Mouse (Mus musculus) forebrain, embryonic 16.5 days (tissue): Measurements from ENCODE around the gene Eda2r. TPM values are rescaled to one million over a fixed set of nuclear protein-coding genes. Genes with fewer than 3 reads are reported as not detected.
A peak's percentile ranks its signal among the peaks of the same experiment; 100 is the strongest.

Experiments
- ATAC-seq: fragments of 200-750 bp; cut with Nextera tagmentation; 2 replicates; pipeline ENCODE4 v1.8.0; 2017; ENCODE audit warnings: mild to moderate bottlenecking, moderate library complexity
- H3K27ac ChIP-seq: fragments of 300-500 bp; sonication (generic); 2 replicates; pipeline ENCODE4 v1.5.1; 2014; ENCODE audit warnings: low read length, control low read depth
- H3K27me3 ChIP-seq: fragments of 300-500 bp; sonication (generic); replicated peaks from 2 replicates; pipeline ENCODE4 v1.6.1; 2014; ENCODE audit warnings: low read length; ENCODE audit not compliant: control insufficient read depth, insufficient read depth
- H3K36me3 ChIP-seq: fragments of 300-500 bp; sonication (generic); 2 replicates; pipeline ENCODE4 v1.6.1; 2014; ENCODE audit not compliant: control insufficient read depth, insufficient read depth
- H3K4me1 ChIP-seq: fragments of 300-500 bp; sonication (generic); replicated peaks from 2 replicates; pipeline ENCODE4 v1.6.1; 2014; ENCODE audit warnings: low read length; ENCODE audit not compliant: control insufficient read depth, insufficient read depth
- H3K4me2 ChIP-seq: fragments of 300-500 bp; sonication (generic); 2 replicates; pipeline ENCODE4 v1.6.1; 2014; ENCODE audit warnings: mild to moderate bottlenecking, low read length, control low read depth
- H3K4me3 ChIP-seq: fragments of 300-500 bp; sonication (generic); replicated peaks from 2 replicates; pipeline ENCODE4 v1.5.1; 2014; ENCODE audit warnings: mild to moderate bottlenecking, low read length, control low read depth
- H3K9ac ChIP-seq: fragments of 300-500 bp; sonication (generic); replicated peaks from 2 replicates; pipeline ENCODE4 v1.6.1; 2014; ENCODE audit warnings: low read depth, low read length, control low read depth
- H3K9me3 ChIP-seq: fragments of 300-500 bp; sonication (generic); 2 replicates; pipeline ENCODE4 v1.6.1; 2016; ENCODE audit warnings: low read length; ENCODE audit not compliant: control insufficient read depth
- WGBS: fragments of 180-500 bp; shearing (Covaris S2); extraction: QIAGEN DNeasy Blood & Tissue Kit; methylation state at CpG from one replicate; pipeline ENCODE4 v1.1.7; 2014; 5-methylcytosine and 5-hydroxymethylcytosine counted together
- polyA plus RNA-seq: library from polyadenylated mRNA; unstranded; fragments of >200 nt; fragmentation: Nextera tagmentation; extraction: Ambion mirVana; gene quantifications from 2 replicates; pipeline ENCODE4 v1.2.1, GENCODE M21; 2015

Gene Eda2r
- 1.2 and 1.6 TPM in 2 replicates for polyA plus RNA-seq

GRCm38 (mm10) chrX:97377065-97377421 is at the start of gene Eda2r:
Gene Eda2r (minus strand): TSS chrX:97377216.
- Histone ChIP-seq H3K4me1 (no peaks in the 10 kb centered on the region; the same call in 1 of the 2 replicates), H3K9ac (no peak within 1 kb of the TSS), H3K27me3 (no peaks in the 10 kb centered on the region), H3K36me3 (no peaks in the 10 kb centered on the region), H3K4me2 (peak within 1 kb of the TSS; percentile 35), H3K4me3 (peak within 1 kb of the TSS; percentile 22), H3K9me3 (no peaks in the 10 kb centered on the region), H3K27ac (no peak within 1 kb of the TSS)
- 10% methylated on average over 8 of the region's 8 CpGs for whole genome bisulfite sequencing
- ATAC-seq: peak; percentile 95

- H3K9me3 ChIP-seq: no peaks in the 10 kb centered on the region
- WGBS: 88% methylated on average over 2 of the region's 2 CpGs
- no peak overlapping the region for H3K27ac ChIP-seq
- no peak overlapping the region for H3K9ac ChIP-seq
- no peaks in the 10 kb centered on the region for H3K4me1 ChIP-seq
- no peak for ATAC-seq
- H3K4me2 ChIP-seq: no peak overlapping the region
- no peaks in the 10 kb centered on the region for H3K27me3 ChIP-seq
- H3K4me3 ChIP-seq: no peak overlapping the region
- H3K36me3 ChIP-seq: no peaks in the 10 kb centered on the region
These were observed 20.9 kb upstream of the Eda2r start for GRCm38 (mm10) chrX:97397872-97398271.

- H3K27me3 ChIP-seq: no peaks in the 10 kb centered on the region
- no peak overlapping the region for H3K27ac ChIP-seq
- no peaks in the 10 kb centered on the region for H3K36me3 ChIP-seq
- no peak overlapping the region for H3K9ac ChIP-seq
- 59% methylated on average over 1 of the region's 1 CpGs for WGBS
- H3K9me3 ChIP-seq: no peaks in the 10 kb centered on the region
- H3K4me3 ChIP-seq: no peak overlapping the region
- H3K4me1 ChIP-seq: no peaks in the 10 kb centered on the region; the same call in 1 of the 2 replicates
- no peak for ATAC-seq
- H3K4me2 ChIP-seq: no peak overlapping the region
These were observed 1.1 kb upstream of the Eda2r start for GRCm38 (mm10) chrX:97378076-97378475.

DNA sequence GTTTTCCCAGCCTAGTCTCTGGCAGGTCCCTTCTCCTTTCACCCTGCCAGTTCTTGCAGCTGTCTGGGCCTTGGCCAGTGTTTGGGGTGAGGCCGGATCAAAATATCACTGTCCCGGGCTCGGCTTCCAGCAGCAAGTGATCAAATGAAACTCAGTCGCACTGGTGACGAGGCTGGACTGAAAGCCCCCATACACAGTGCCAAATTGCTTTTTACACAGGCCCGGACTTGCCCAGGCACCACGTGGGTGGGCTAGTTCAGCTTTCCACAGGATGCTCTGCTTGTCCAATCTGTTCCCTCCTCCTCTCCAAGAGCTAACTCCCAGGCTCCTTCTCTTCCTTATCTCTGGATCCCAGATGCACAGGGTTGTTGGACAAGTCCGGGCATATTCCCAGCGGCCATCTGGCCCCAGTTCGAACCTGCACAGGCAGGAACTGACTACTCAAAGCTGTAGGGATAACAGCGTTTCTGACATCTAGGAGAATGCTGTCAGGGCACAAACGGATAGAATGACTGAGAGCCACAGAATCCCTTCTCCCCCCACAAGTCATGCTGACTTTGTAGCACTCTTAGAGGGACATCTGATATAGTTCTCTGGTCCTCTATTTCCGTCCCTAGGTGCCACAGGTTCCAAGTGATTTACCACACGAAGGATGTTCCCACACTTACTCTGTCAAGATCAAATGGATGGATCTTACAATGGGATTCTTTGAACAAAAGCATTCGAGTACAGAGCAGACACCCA is 523 bp downstream of the Eda2r start:
- Histone ChIP-seq H3K27me3 (no peaks in the 10 kb centered on the region), H3K9me3 (no peaks in the 10 kb centered on the region), H3K4me2 (peak overlapping the region; percentile 35), H3K36me3 (no peaks in the 10 kb centered on the region), H3K27ac (no peak overlapping the region), H3K4me3 (peak overlapping the region; percentile 22), H3K9ac (no peak overlapping the region), H3K4me1 (no peaks in the 10 kb centered on the region; the same call in 1 of the 2 replicates)
- WGBS: 21% methylated on average over 15 of the region's 15 CpGs
- ATAC-seq: peak; percentile 92

GRCm38 (mm10) chrX:97372826-97373225 is 4.2 kb downstream of the Eda2r start:
- 59% methylated on average over 2 of the region's 2 CpGs for WGBS
- Histone ChIP-seq H3K9me3 (no peaks in the 10 kb centered on the region), H3K27ac (no peak overlapping the region), H3K4me2 (no peak overlapping the region), H3K4me1 (no peaks in the 10 kb centered on the region; the same call in 1 of the 2 replicates), H3K4me3 (no peak overlapping the region), H3K9ac (no peak overlapping the region), H3K27me3 (no peaks in the 10 kb centered on the region), H3K36me3 (no peaks in the 10 kb centered on the region)
- ATAC-seq: no peak

DNA sequence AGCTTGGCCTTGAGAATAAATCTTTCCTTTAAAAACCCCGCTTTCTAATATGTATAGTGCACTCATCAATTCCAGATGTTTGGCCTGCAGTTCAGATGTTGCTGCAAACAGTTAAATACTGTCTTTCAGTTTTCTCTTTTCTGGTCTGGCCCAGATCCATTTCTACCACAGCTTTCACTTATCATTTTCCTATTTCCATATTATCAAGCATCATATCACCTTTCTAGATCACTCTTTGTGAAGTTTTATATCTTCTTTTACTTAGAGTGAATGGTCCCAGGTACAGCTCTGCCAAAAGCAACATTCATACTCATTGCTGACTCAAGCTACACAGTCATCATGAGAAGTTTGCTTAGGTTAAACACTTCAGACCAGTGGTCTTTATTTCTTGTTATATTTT is 7.8 kb downstream of the Eda2r start:
- H3K36me3 ChIP-seq: no peaks in the 10 kb centered on the region
- no peak overlapping the region for H3K4me2 ChIP-seq
- no peaks in the 10 kb centered on the region for H3K9me3 ChIP-seq
- H3K4me1 ChIP-seq: no peaks in the 10 kb centered on the region
- WGBS: 92% methylated on average over 1 of the region's 1 CpGs
- no peak overlapping the region for H3K4me3 ChIP-seq
- no peak overlapping the region for H3K27ac ChIP-seq
- no peaks in the 10 kb centered on the region for H3K27me3 ChIP-seq
- ATAC-seq: no peak
- H3K9ac ChIP-seq: no peak overlapping the region

GRCm38 (mm10) chrX:97368741-97369140 is 8.3 kb downstream of the Eda2r start:
- Histone ChIP-seq H3K36me3 (no peaks in the 10 kb centered on the region), H3K4me1 (no peaks in the 10 kb centered on the region), H3K4me3 (no peak overlapping the region), H3K4me2 (no peak overlapping the region), H3K27ac (no peak overlapping the region), H3K9ac (no peak overlapping the region), H3K27me3 (no peaks in the 10 kb centered on the region), H3K9me3 (no peaks in the 10 kb centered on the region)
- no peak for ATAC-seq
- 95% methylated on average over 2 of the region's 2 CpGs for WGBS

GRCm38 (mm10) chrX:97360919-97361318 is 16.1 kb downstream of the Eda2r start:
- Histone ChIP-seq H3K4me3 (no peak overlapping the region), H3K4me1 (no peaks in the 10 kb centered on the region)
- 36% methylated on average over 2 of the region's 2 CpGs for WGBS

GRCm38 (mm10) chrX:97327891-97328290 is 49.1 kb downstream of the Eda2r start:
- no peak overlapping the region for H3K4me2 ChIP-seq
- no peak for ATAC-seq
- no peaks in the 10 kb centered on the region for H3K4me1 ChIP-seq
- no peak overlapping the region for H3K9ac ChIP-seq
- no peak overlapping the region for H3K4me3 ChIP-seq
- H3K27ac ChIP-seq: no peak overlapping the region
- H3K27me3 ChIP-seq: no peaks in the 10 kb centered on the region
- no peaks in the 10 kb centered on the region for H3K36me3 ChIP-seq
- H3K9me3 ChIP-seq: no peaks in the 10 kb centered on the region

More at GRCm38 (mm10) chrX:97360919-97361318, 16.1 kb downstream of the Eda2r start:
- peak; percentile 52; the same call in 1 of the 2 replicates for ATAC-seq
- Histone ChIP-seq H3K27ac (no peak overlapping the region), H3K27me3 (no peaks in the 10 kb centered on the region), H3K36me3 (no peaks in the 10 kb centered on the region), H3K9ac (no peak overlapping the region), H3K9me3 (no peaks in the 10 kb centered on the region), H3K4me2 (no peak overlapping the region)
